Mouse (Mus musculus) spleen, adult 18-20 months (tissue): ENCODE data around the gene Ptprd.

Experiments used
- DNase-seq, 2 experiments: peaks; one replicate each; pipeline ENCODE4 v3.0.0; 2022; ENCODE audit warnings: mixed read lengths in 2 of 2

Ptprd gene

DNA sequence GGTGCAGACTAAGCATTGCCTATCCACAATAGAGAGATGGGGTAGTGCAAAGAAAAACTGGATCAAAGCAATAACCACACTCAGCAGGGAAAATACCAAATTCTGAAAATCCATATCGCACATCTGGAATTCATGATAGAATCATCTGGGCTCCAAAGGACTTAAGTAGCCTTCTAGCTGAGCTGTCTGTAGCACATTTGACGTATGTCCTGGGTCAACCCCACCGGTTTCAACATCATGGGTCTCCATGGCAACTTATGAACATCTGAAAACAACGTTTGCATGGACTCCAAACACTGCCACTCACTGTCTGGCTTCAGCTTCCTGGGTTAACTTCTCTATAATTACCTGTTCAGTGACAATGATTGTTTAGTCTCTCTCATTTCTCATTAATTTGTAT, 655.9 kb downstream of the Ptprd start:
- DNase-seq: no peak

- no peak for DNase-seq
These were observed 673.9 kb downstream of the Ptprd start for GRCm38 (mm10) chr4:77537843-77538242.

- DNase-seq: no peak
These were observed 674.4 kb downstream of the Ptprd start for GRCm38 (mm10) chr4:77537336-77537735.

DNA sequence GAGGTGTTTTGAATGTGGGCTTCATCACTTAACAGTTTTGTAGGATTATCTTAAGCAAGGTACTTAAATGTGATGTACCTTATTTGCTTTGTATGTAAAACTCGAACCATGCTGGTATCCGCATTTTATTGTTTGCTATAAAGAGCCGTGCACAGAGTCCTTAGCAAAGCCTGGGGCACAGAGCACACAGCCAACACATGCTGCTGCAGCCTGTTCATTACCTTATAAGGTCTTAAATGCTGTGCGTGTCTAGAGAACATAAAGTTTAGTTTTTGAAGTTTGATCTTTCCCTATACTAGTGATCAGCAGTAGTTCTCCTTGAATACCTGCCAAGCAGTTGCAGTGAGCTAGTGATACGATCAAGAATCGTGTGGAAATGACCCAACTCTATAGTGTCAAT, 676.2 kb downstream of the Ptprd start:
- DNase-seq: no peak

DNA sequence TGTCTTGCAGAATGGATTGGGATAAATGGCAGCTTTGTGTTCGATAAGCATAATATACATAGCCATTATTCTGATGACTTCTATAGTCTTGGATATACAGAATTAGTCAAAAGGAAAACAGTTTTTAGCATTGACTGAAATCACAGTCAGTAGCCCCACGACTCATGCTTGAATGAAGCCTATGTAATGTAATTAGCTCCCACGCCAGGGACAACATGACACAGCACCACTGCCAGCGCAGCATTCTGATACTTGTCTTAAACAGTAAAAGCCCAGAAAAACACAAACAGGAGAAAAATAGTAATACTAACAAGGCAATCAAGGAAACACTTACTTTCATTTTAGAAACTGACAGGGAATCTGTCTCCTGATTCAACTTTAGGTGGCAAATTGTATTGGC, 677.2 kb downstream of the Ptprd start:
- no peak for DNase-seq

DNA sequence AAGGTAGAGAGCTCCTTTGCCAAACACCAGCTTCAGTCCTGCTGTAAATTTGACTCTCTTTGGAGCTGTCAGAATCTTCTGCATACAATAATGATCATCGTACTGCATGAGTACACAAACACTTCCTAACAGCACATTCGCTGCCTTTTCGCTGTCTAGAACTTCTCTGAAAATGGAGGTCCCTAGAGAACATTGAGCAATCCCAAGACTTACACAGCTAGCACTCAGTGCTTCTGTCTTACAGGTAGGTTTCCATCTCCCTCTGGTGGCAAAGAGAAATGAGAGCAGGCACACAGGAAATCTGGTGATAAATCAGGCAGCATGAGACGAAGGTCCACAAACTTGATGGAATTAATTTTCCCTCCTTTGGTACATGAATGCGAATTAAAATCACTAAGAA, 692.6 kb downstream of the Ptprd start:
- DNase-seq: no peak

GRCm38 (mm10) chr4:77513914-77514628, 697.7 kb downstream of the Ptprd start:
- DNase-seq: no peak

- no peak for DNase-seq
These were observed 698.7 kb downstream of the Ptprd start for GRCm38 (mm10) chr4:77513041-77513440.

DNA sequence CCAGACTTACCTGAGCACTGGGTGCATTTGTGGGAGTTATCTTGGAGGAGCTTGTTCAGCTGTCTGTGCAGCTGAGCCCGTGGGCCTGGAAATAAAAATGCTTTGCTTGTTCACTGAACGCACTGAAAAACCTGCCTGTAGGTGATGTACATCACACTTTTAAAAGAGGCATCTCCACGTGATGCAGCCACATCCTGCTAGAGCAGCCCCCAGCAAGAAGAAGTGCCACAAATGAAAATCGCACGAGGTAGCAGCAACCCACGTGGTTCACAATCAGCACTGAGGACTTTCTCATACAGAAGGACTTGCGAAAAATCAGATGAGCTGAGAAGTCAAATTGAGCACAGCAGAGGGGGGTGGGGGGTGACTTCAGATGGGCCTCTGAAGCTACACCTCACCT, 757.7 kb downstream of the Ptprd start:
- DNase-seq: no peak

DNA sequence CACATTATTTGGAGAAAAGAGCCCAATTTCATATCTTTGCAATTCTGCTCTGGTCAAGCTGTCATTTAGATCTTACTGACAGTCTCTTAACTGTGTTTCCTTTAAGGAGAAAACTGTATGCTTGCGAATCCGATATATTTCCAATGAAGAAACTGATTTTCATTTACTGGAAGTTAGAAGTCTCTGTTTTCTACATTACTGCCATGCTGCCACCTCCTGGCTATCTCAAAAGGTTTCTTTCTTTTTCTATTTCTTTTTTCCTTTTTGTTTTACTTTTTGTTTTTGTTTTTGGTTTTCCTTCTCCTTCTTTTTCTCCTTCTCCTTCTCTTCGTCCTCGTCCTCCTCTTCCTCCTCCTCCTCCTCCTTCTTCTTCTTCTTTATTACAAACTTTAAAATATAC, 812.6 kb downstream of the Ptprd start:
- no peak for DNase-seq

- no peak for DNase-seq
These were observed 850.0 kb downstream of the Ptprd start for GRCm38 (mm10) chr4:77361728-77362127.

DNA sequence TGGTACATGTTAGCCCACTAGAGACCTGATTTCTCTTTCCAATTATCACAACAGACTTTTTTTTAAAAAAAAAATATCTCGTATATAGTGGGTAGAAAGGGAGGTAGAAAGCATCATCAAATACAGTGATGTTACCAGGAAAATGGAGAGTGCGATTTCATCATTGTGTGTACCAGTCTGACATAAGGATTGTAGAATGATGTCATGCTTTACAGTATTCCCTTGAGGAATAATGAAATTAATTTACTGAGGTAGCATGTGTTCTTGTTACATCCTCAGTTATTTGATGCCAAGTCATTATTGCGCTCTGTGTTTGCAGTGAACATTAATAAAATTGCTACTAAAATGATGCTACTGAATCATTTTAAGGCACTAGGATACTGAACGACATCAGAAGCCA, 884.6 kb downstream of the Ptprd start:
- DNase-seq: no peak

DNA sequence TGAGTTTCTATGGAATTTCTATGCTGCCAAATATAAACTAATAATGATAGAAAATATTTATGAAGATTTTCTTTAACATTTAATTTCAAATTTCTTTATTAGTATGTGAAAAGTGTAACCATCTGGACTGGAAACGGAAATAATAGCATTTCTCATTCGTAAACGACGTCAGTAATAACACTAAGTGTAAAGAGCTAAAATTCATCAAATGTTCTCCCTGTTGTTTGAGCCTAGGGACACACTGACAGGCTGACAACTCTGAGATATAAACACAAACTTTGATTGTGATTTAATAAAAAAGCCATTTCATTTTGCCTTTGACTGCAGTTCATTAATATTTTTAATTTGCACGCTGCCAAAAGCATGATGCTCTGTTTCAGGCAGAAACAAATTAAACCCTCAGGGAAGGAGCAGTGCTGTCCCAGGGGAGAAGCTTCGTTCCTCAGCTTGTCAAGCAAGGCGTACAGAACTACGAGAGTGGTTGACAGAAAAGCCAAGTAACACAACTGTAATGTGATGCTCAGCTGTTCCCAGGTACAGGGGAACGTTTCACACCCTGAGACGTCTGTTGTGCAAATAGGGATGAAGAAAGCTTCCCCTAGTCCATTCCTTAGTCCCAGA, 894.6 kb downstream of the Ptprd start:
- DNase-seq: no peak

DNA sequence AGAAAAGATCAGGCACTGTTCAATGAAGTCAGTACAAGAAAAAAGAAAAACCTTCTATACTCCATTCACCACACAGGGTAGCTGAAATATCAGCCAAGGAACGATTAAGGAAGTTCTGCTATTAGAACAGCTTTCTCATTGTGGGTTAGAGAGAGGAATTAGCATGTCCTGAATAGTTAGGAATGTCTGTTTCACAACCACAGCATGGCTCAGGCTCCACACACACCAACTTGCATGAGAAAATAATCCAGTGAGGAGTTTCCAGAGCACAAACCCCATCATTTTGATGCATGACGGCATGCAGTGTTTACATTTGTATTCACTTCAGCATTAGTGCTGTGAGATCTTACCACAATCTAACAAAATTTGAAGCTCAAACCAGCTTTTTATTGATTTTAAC, 895.1 kb downstream of the Ptprd start:
- DNase-seq: no peak

GRCm38 (mm10) chr4:77310127-77310788, 901.5 kb downstream of the Ptprd start:
- DNase-seq: no peak

DNA sequence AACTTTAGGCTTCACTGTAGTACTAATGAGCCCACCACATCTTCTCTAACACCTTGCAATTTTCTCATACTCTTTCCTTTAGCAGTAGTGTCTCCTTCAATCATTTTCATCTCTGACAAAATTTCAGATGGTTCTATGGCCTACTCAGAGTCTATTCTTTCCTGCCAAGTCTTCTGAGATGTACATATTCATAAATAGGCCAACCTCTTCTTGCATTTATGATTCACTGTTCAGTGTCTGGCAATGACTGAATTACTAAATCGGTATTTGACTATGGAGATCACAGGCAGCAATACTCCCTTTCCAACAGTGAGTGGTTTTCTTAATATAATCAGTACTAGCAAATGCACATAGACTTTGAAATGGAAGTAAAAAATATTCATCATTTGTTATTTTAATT, 928.3 kb downstream of the Ptprd start:
- no peak for DNase-seq

GRCm38 (mm10) chr4:77277913-77278312, 933.8 kb downstream of the Ptprd start:
- DNase-seq: no peak

DNA sequence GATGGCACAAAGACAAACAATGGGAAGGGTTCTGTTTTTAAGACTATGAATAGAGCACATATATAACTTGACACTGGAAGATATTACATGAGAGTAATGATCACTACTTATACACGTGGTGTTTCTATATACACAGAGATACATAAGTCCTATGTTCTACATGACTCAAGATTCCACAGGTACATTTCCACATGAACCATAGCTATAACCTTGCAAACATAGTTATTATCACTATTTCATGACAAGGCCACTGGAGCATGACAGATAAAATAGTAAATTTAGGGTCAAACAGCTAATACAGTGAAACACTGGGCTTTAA, 951.8 kb downstream of the Ptprd start:
- no peak for DNase-seq

- no peak for DNase-seq
These were observed 952.4 kb downstream of the Ptprd start for GRCm38 (mm10) chr4:77259250-77259971.

DNA sequence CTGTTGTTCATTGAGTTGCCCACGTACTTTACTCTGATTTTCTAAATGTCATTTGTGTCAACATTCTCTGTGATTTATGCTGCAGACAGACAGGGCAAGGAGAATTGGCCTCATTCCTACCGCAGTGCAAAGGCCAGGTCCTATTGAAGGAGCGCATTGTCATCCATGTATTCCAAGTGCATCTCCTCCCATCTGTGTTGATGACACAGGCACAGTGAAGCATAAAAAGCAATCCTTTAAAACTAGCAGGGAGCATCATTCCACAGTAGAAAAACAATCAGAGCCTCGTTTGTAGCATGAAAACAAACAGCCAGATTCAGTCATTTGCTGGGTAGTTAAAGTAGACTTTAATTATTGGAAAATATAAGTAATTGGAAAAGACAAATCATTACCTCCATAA, 960.6 kb downstream of the Ptprd start:
- DNase-seq: no peak

- no peak for DNase-seq
These were observed 962.0 kb downstream of the Ptprd start for GRCm38 (mm10) chr4:77249801-77250200.

GRCm38 (mm10) chr4:77248918-77249317, 962.8 kb downstream of the Ptprd start:
- DNase-seq: no peak

GRCm38 (mm10) chr4:77241852-77242455, 969.8 kb downstream of the Ptprd start:
- no peak for DNase-seq
